Mouse (Mus musculus) naive thymus-derived CD4-positive, alpha-beta T cell, adult 2 months (primary cell): Measurements from ENCODE around the gene Gbf1.

ENCODE experiments used
- DNase-seq: peaks from one replicate; pipeline ENCODE4 v3.0.0-alpha.2; 2011; ENCODE audit warnings: low read depth

The Gbf1 gene

GRCm38 (mm10) chr19:46223118-46223517 is 70.8 kb downstream of the Gbf1 start:
- DNase-seq, result no peak

- DNase-seq, result no peak
Observed at GRCm38 (mm10) chr19:46224882-46225281, 72.6 kb downstream of the Gbf1 start.

GRCm38 (mm10) chr19:46225506-46225905 is 73.2 kb downstream of the Gbf1 start:
- DNase-seq, result no peak

GRCm38 (mm10) chr19:46226295-46226694 is 74.0 kb downstream of the Gbf1 start:
- no peak for DNase-seq

- DNase-seq, result no peak
Observed at GRCm38 (mm10) chr19:46227300-46227699, 75.0 kb downstream of the Gbf1 start.

- no peak for DNase-seq
Observed at GRCm38 (mm10) chr19:46234450-46234849, 82.1 kb downstream of the Gbf1 start.

GRCm38 (mm10) chr19:46236658-46237057 is 84.3 kb downstream of the Gbf1 start:
- no peak for DNase-seq

GRCm38 (mm10) chr19:46240246-46240645 is 87.9 kb downstream of the Gbf1 start:
- DNase-seq, result no peak

GRCm38 (mm10) chr19:46242416-46242815 is 90.1 kb downstream of the Gbf1 start:
- DNase-seq, result peak; percentile 36

GRCm38 (mm10) chr19:46244628-46245027 is 92.3 kb downstream of the Gbf1 start:
- no peak for DNase-seq

- DNase-seq, result no peak
Observed at GRCm38 (mm10) chr19:46248991-46249390, 96.7 kb downstream of the Gbf1 start.

GRCm38 (mm10) chr19:46254163-46254752 is 101.9 kb downstream of the Gbf1 start:
- peak; percentile 63 for DNase-seq

- DNase-seq, result no peak
Observed at GRCm38 (mm10) chr19:46264762-46265161, 112.5 kb downstream of the Gbf1 start.

- peak; percentile 39 for DNase-seq
Observed at GRCm38 (mm10) chr19:46275307-46275706, 123.0 kb downstream of the Gbf1 start.

GRCm38 (mm10) chr19:46282081-46282849 is 130.0 kb downstream of the Gbf1 start:
- no peak for DNase-seq

GRCm38 (mm10) chr19:46284686-46285085 is 132.4 kb downstream of the Gbf1 start:
- no peak for DNase-seq

GRCm38 (mm10) chr19:46285631-46286030 is 133.3 kb downstream of the Gbf1 start:
- DNase-seq, result no peak

GRCm38 (mm10) chr19:46286047-46286446 is 133.7 kb downstream of the Gbf1 start:
- DNase-seq, result no peak

GRCm38 (mm10) chr19:46286926-46287325 is 134.6 kb downstream of the Gbf1 start:
- no peak for DNase-seq

- no peak for DNase-seq
Observed at GRCm38 (mm10) chr19:46287566-46287965, 135.3 kb downstream of the Gbf1 start.

GRCm38 (mm10) chr19:46290535-46291105 is 138.3 kb downstream of the Gbf1 start:
- DNase-seq, result no peak

- no peak for DNase-seq
Observed at GRCm38 (mm10) chr19:46296938-46297337, 144.6 kb downstream of the Gbf1 start.

GRCm38 (mm10) chr19:46300294-46301045 is 148.2 kb downstream of the Gbf1 start:
- no peak for DNase-seq
